Mouse (Mus musculus): ENCODE data around the gene Socs1. TPM values are rescaled to one million over a fixed set of nuclear protein-coding genes. Genes with fewer than 3 reads are reported as not detected.

The Socs1 gene
- total RNA-seq, 2 experiments from 2014 or later = 0.51 to 0.52 TPM

Other genes starting within 250 kb of the Socs1 start
- gene Dexi, start 242.5 kb downstream of the Socs1 start, total RNA-seq (2021) = 10 to 100 TPM; 39.3 to 47.4 TPM
- 10 to 100 TPM; 59.3 to 70.8 TPM for gene Clec16a, start 240.2 kb downstream of the Socs1 start, total RNA-seq (2021)
- under 1 TPM in 1 of 2 experiments, not detected in 1; 0.52 TPM for gene Tnp2, start 3.1 kb upstream of the Socs1 start, total RNA-seq (2021)
- not detected for gene Prm3, start 5.4 kb upstream of the Socs1 start, total RNA-seq (2021)
- gene Prm2, start 10.6 kb upstream of the Socs1 start, total RNA-seq (2021) = not detected
- gene Prm1, start 20.3 kb upstream of the Socs1 start, total RNA-seq (2021) = not detected
- not detected for gene Gm11172, start 27.4 kb upstream of the Socs1 start, total RNA-seq (2021)
- gene Rmi2, start 49.5 kb upstream of the Socs1 start, total RNA-seq (2021) = 1 to 10 TPM; 2.5 to 2.7 TPM

Data from gastrocnemius, postnatal 36 days (tissue).